Mouse (Mus musculus) stomach, postnatal 0 days (tissue): Measurements from ENCODE around the gene Tbc1d5.

Experiments
- CTCF ChIP-seq: IDR thresholded peaks from 2 replicates; pipeline ENCODE4 v1.5.1; 2016; ENCODE audit warnings: antibody characterized with exemption, low read depth, mild to moderate bottlenecking, moderate library complexity
- EP300 ChIP-seq: optimal IDR thresholded peaks from 2 replicates; pipeline ENCODE3; 2016; ENCODE audit warnings: antibody characterized with exemption

- TF ChIP-seq CTCF (no peak), EP300 (no peak)
Observed at GRCm38 (mm10) chr17:51162366-51162765, 16.8 kb downstream of the Tbc1d5 start.
